Mouse (Mus musculus) CH12F3 (cell line): Measurements from ENCODE around the gene Rbp3.

Experiments used
- in situ Hi-C: fragments of 300-500 bp; cut with MboI; formaldehyde crosslinking; loops from 2 replicates; pipeline ENCODE4 v1.14.3; 2020; ENCODE audit warnings: low sequenced_read_pairs

Rbp3 gene

GRCm38 (mm10) chr14:33953761-33954160, at the start of gene Rbp3:
TSS of gene Rbp3 (plus strand) at chr14:33954003.
- in situ Hi-C loops = no loop called here

- in situ Hi-C loops = no loop called here
These were observed 49.0 kb upstream of the Rbp3 start for GRCm38 (mm10) chr14:33904851-33905250.

GRCm38 (mm10) chr14:33913727-33914126, 40.1 kb upstream of the Rbp3 start:
- in situ Hi-C loops = loop anchor here (10.0 kb wide), 1 partner anchor 219 kb away; no protein-coding TSS in a partner anchor

GRCm38 (mm10) chr14:33914206-33914605, 39.6 kb upstream of the Rbp3 start:
- in situ Hi-C loops = loop anchor here (10.0 kb wide), 1 partner anchor 219 kb away; no protein-coding TSS in a partner anchor

GRCm38 (mm10) chr14:33920727-33921559, 32.9 kb upstream of the Rbp3 start:
- in situ Hi-C loops = no loop called here

GRCm38 (mm10) chr14:33922771-33923167, 31.0 kb upstream of the Rbp3 start:
- in situ Hi-C loops = no loop called here

- in situ Hi-C loops = no loop called here
These were observed 30.4 kb upstream of the Rbp3 start, which contains the start of gene Gdf10 for GRCm38 (mm10) chr14:33923168-33924070. TSS of gene Gdf10 (plus strand) at chr14:33923587.

GRCm38 (mm10) chr14:33931853-33932252, 21.9 kb upstream of the Rbp3 start:
- in situ Hi-C loops = no loop called here

- in situ Hi-C loops = no loop called here
These were observed 20.7 kb upstream of the Rbp3 start for GRCm38 (mm10) chr14:33932935-33933703.

GRCm38 (mm10) chr14:33933778-33934317, 20.0 kb upstream of the Rbp3 start:
- in situ Hi-C loops = no loop called here

- in situ Hi-C loops = no loop called here
These were observed 14.7 kb upstream of the Rbp3 start for GRCm38 (mm10) chr14:33939117-33939516.

GRCm38 (mm10) chr14:33940739-33941138, 13.1 kb upstream of the Rbp3 start, which contains the start of gene Gdf2:
TSS of gene Gdf2 (plus strand) at chr14:33941039.
- in situ Hi-C loops = no loop called here

GRCm38 (mm10) chr14:33942222-33942621, 11.6 kb upstream of the Rbp3 start:
- in situ Hi-C loops = no loop called here

- in situ Hi-C loops = no loop called here
These were observed 7.7 kb upstream of the Rbp3 start for GRCm38 (mm10) chr14:33946125-33946524.

GRCm38 (mm10) chr14:33952233-33952981, 1.4 kb upstream of the Rbp3 start:
- in situ Hi-C loops = no loop called here

GRCm38 (mm10) chr14:33956055-33956454, 2.3 kb downstream of the Rbp3 start:
- in situ Hi-C loops = no loop called here

GRCm38 (mm10) chr14:33958186-33958585, 4.4 kb downstream of the Rbp3 start:
- in situ Hi-C loops = no loop called here

- in situ Hi-C loops = no loop called here
These were observed 5.0 kb downstream of the Rbp3 start for GRCm38 (mm10) chr14:33958841-33959240.

- in situ Hi-C loops = no loop called here
These were observed 5.5 kb downstream of the Rbp3 start for GRCm38 (mm10) chr14:33959341-33959740.

GRCm38 (mm10) chr14:33965675-33966074, 11.9 kb downstream of the Rbp3 start:
- in situ Hi-C loops = no loop called here
